Mouse (Mus musculus) lung, embryonic 14.5 days (tissue): ENCODE results near the gene Etnppl. TPM values are rescaled to one million over a fixed set of nuclear protein-coding genes. Genes with fewer than 3 reads are reported as not detected.

ENCODE experiments used
- ATAC-seq: fragments of 200-750 bp; cut with Nextera tagmentation; 2 replicates; pipeline ENCODE4 v1.8.0; 2017; ENCODE audit warnings: mild to moderate bottlenecking, moderate TSS enrichment, moderate library complexity; ENCODE audit not compliant: insufficient read depth
- DNase-seq: peaks from one replicate; pipeline ENCODE4 v3.0.0-alpha.2; 2015
- H3K27ac ChIP-seq: fragments of 300-500 bp; sonication (generic); 2 replicates; pipeline ENCODE4 v1.5.1; 2014; ENCODE audit warnings: low read depth, mild to moderate bottlenecking, moderate library complexity
- H3K27me3 ChIP-seq: fragments of 300-500 bp; sonication (generic); 2 replicates; pipeline ENCODE4 v1.6.1; 2014; ENCODE audit warnings: low read length, control low read depth; ENCODE audit not compliant: insufficient read depth
- H3K36me3 ChIP-seq: fragments of 300-500 bp; sonication (generic); 2 replicates; pipeline ENCODE4 v1.6.1; 2014; ENCODE audit warnings: control low read depth; ENCODE audit not compliant: insufficient read depth
- H3K4me1 ChIP-seq: fragments of 300-500 bp; sonication (generic); 2 replicates; pipeline ENCODE4 v1.6.1; 2014; ENCODE audit warnings: antibody characterized with exemption, control low read depth; ENCODE audit not compliant: insufficient read depth
- H3K4me2 ChIP-seq: fragments of 300-500 bp; sonication (generic); 2 replicates; pipeline ENCODE4 v1.6.1; 2014; ENCODE audit warnings: mild to moderate bottlenecking
- H3K4me3 ChIP-seq: fragments of 300-500 bp; sonication (generic); 2 replicates; pipeline ENCODE4 v1.5.1; 2014; ENCODE audit warnings: low read depth, low read length
- H3K9ac ChIP-seq: fragments of 300-500 bp; sonication (generic); 2 replicates; pipeline ENCODE4 v1.6.1; 2014
- H3K9me3 ChIP-seq: fragments of 300-500 bp; sonication (generic); 2 replicates; pipeline ENCODE4 v1.6.1; 2016; ENCODE audit warnings: low read depth, low read length, control low read depth
- CTCF ChIP-seq: IDR thresholded peaks from 2 replicates; pipeline ENCODE4 v1.5.1; 2016; ENCODE audit warnings: antibody characterized with exemption, low read depth
- WGBS: fragments of 180-500 bp; shearing (Covaris S2); extraction: QIAGEN DNeasy Blood & Tissue Kit; methylation state at CpG from one replicate; pipeline ENCODE4 v1.1.7; 2014; 5-methylcytosine and 5-hydroxymethylcytosine counted together
- polyA plus RNA-seq: library from polyadenylated mRNA; unstranded; fragments of >200 nt; fragmentation: Nextera tagmentation; extraction: Ambion mirVana; gene quantifications from 2 replicates; pipeline ENCODE4 v1.2.1, GENCODE M21; 2014

Gene Etnppl
- polyA plus RNA-seq, 1 experiment from 2014 or later = not detected

DNA sequence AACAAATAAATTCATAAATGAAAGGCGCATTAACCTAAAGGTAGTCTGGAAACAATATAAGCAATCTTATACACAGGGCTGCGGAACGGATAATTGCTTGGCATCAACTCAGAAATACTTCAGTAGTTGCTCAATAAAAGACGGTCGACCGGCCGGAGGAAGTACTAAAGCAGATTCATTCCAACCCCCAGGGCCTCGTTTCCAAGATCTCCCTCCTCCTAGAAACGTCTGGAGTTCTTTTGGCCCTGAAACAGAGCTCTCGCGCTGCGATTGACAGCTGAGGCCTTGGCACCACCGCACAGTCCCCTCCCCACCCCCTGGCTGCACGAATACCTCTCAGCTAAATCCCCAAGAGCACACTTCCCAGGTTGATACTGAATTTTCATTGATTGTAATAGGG, 54.0 kb downstream of the Etnppl start:
- Histone ChIP-seq H3K4me3 (no peak overlapping the region), H3K27ac (no peak overlapping the region), H3K4me1 (no peaks in the 10 kb centered on the region), H3K4me2 (no peak overlapping the region), H3K9ac (no peak overlapping the region), H3K36me3 (no peaks in the 10 kb centered on the region), H3K27me3 (no peaks in the 10 kb centered on the region), H3K9me3 (no peaks in the 10 kb centered on the region)
- ATAC-seq = no peak
- 61% methylated on average over 14 of the region's 14 CpGs for WGBS
- no peak for DNase-seq
- no peak for TF ChIP-seq CTCF

DNA sequence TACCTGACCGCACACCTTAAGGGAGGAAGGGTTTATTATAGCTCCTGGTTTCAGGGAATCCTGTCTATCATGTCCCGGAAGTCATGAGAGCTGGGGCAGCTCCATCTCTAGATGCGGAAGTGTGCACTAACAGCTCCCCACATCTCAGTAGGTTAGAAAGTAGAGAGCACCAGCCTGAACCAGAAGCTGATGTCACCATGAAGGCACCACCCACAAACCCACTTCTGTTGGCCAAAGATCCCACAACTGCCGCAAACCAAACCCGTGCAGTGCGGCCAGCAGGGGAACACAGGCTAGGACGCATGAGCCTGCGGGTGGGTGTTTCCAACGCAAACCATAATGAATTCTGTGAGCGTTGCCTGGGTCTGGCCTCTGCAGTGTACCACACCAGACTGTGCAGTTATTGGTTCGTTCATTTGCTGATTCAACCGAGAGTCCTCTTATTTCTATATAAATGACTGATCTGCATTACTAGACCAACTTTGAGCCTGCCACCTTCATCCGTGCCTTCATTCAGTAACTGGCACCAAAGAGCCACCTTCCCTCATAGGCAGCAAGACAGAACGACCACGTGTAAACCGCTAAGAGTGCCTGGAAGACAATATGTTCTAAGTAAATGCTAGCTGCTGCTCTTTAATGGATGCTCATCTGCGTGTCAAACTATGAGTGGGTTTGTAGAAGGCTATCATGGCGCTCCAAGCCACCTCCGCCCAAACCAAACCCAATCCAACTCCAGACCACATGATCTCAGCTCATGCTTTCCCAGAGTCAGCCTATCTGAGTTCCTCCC, 60.6 kb downstream of the Etnppl start:
- 93% methylated on average over 19 of the region's 19 CpGs for WGBS
- TF ChIP-seq CTCF = no peak

DNA sequence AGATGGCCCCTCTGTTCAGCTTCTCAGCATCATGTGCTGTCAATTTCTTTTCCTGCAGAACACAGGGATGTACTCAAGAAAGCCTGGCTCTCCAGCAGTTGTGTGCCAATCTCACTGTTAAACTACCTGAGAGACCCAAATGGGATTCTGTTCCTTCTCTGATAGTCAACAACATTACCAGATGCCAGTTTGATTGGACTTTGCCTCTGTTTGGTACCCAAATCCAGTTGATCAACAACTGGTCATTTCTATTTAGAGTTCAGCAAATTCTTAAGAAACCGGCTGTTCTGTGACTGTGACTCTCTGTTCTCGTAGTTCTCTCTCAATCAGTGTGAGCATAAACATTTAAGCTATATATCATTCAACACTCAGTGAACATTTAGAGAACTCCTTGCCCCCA, 64.0 kb downstream of the Etnppl start:
- no peak for TF ChIP-seq CTCF
- Histone ChIP-seq H3K36me3 (no peaks in the 10 kb centered on the region), H3K4me2 (no peak overlapping the region), H3K9me3 (no peaks in the 10 kb centered on the region), H3K27me3 (no peaks in the 10 kb centered on the region), H3K4me3 (no peak overlapping the region), H3K9ac (no peak overlapping the region), H3K4me1 (no peaks in the 10 kb centered on the region), H3K27ac (no peak overlapping the region)
- ATAC-seq (no peak), DNase-seq (no peak)
- 47% methylated on average over 2 of the region's 2 CpGs for WGBS

More for the DNA sequence above, 60.6 kb downstream of the Etnppl start:
- H3K27ac ChIP-seq = no peak overlapping the region
- H3K9ac ChIP-seq = no peak overlapping the region
- ATAC-seq (no peak), DNase-seq (no peak)
- H3K4me3 ChIP-seq = no peak overlapping the region
- no peaks in the 10 kb centered on the region for H3K4me1 ChIP-seq
- no peaks in the 10 kb centered on the region for H3K36me3 ChIP-seq
- H3K27me3 ChIP-seq = no peaks in the 10 kb centered on the region
- no peak overlapping the region for H3K4me2 ChIP-seq
- no peaks in the 10 kb centered on the region for H3K9me3 ChIP-seq

DNA sequence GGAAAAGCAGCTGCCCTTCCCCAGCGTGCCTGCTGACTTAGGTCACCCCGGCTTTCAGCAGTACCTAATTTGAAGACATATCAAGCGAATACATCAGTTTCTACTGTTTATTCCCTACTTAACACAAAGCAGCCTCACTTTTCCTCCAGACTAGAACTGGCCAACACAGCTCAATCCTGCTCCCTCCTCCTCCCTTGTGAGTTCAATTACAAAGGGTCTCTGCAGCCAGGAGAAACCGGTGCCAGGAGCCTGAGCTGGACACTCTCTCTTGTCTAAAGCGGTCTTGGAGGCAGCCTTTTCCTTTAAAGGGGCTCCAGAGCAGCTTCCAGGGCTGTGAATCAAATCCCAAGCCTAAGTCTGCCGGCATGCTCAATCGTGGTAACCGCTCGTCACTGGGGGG, 64.9 kb downstream of the Etnppl start:
- no peak overlapping the region for H3K27ac ChIP-seq
- no peak overlapping the region for H3K9ac ChIP-seq
- H3K4me2 ChIP-seq = no peak overlapping the region
- H3K9me3 ChIP-seq = no peaks in the 10 kb centered on the region
- TF ChIP-seq CTCF = no peak
- H3K4me1 ChIP-seq = no peaks in the 10 kb centered on the region
- 75% methylated on average over 9 of the region's 9 CpGs for WGBS
- H3K36me3 ChIP-seq = no peaks in the 10 kb centered on the region
- ATAC-seq (no peak), DNase-seq (no peak)
- no peak overlapping the region for H3K4me3 ChIP-seq
- no peaks in the 10 kb centered on the region for H3K27me3 ChIP-seq

DNA sequence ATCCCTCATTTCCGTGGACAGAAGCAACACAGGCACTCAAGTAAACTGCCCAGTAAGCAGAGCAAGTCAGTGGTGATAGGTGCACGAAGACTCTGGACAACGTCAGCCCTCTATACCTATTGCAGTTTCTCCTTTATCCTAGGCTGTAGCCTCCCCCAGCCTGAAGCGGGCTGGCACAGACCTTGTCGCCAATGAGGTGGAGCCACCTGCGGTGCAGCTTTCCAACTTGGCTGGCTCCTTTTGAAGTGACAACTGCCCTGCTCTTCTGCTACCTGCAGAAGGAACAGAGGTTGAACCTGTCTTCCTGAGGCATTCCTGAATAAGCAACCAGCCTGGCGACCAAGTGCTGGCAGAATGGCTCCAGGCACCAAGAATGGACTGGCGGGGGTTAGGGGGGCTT, 66.6 kb downstream of the Etnppl start:
- ATAC-seq = no peak
- H3K9ac ChIP-seq = no peak overlapping the region
- no peak overlapping the region for H3K27ac ChIP-seq
- H3K4me2 ChIP-seq = no peak overlapping the region
- no peak for TF ChIP-seq CTCF
- no peaks in the 10 kb centered on the region for H3K36me3 ChIP-seq
- no peaks in the 10 kb centered on the region for H3K27me3 ChIP-seq
- H3K4me3 ChIP-seq = no peak overlapping the region
- no peaks in the 10 kb centered on the region for H3K9me3 ChIP-seq
- no peaks in the 10 kb centered on the region for H3K4me1 ChIP-seq
- no peak for DNase-seq
- WGBS = 78% methylated on average over 8 of the region's 8 CpGs

DNA sequence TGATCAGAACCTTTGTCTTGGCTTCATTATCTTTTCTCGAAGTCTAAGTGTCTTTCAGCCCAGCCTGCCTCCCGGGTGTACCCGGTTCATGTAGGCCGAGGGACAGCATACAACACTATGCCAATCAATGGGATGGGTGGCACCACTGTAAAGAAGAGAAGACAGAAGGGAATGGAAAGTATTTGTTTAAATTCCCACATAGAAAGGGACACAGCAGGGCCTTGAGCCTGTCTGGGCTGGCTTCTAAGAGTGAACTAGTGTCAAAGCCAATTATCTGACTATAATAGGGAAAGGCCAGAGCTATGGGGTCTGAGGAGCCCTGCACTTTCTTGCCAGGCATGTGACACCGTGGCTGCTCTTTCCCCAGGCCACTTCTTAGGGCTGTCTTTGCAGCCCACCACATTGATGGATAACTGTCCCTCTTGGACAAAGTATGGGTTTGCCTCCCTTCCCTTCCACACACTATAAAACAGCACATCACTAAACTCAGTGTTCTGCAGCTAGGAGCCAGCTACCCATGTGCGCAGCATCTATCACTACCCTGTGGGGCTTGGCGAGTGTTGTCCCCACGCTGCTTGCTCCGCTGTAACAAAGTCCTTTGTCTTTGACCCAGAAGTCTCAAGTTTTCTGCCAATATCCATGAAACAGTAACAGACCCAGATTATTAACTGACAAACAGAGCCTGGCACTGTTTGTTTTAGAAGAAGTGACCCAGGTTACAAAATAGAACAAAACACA, 67.2 kb downstream of the Etnppl start:
- Histone ChIP-seq H3K27me3 (no peaks in the 10 kb centered on the region), H3K27ac (no peak overlapping the region), H3K4me1 (no peaks in the 10 kb centered on the region), H3K36me3 (no peaks in the 10 kb centered on the region), H3K9ac (no peak overlapping the region), H3K4me2 (no peak overlapping the region), H3K9me3 (no peaks in the 10 kb centered on the region), H3K4me3 (no peak overlapping the region)
- DNase-seq (no peak), ATAC-seq (no peak)
- 87% methylated on average over 9 of the region's 9 CpGs for WGBS
- TF ChIP-seq CTCF = no peak

DNA sequence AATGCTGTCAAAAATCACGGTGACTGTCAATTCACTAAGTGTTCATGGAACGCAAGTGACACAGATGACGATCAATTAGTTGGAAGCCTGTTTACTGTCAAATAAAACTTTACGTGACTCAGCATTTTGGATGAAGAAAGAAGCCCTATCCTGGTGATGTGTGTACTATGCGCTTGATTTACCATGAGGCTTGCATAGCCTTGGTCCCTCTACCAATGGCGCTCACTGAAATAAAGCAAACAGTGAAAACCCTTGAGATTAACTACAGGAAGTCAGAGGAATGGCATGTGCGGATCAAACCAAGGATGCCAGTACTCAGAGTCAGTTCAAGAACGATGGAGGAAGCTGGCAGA, 67.7 kb downstream of the Etnppl start:
- H3K4me2 ChIP-seq = no peak overlapping the region
- no peaks in the 10 kb centered on the region for H3K9me3 ChIP-seq
- H3K27me3 ChIP-seq = no peaks in the 10 kb centered on the region
- H3K9ac ChIP-seq = no peak overlapping the region
- no peak overlapping the region for H3K4me3 ChIP-seq
- WGBS = 76% methylated on average over 8 of the region's 8 CpGs
- DNase-seq (no peak), ATAC-seq (peak; percentile 52; the same call in 1 of the 2 replicates)
- no peak for TF ChIP-seq CTCF
- no peaks in the 10 kb centered on the region for H3K36me3 ChIP-seq
- H3K4me1 ChIP-seq = no peaks in the 10 kb centered on the region
- no peak overlapping the region for H3K27ac ChIP-seq
